Mouse (Mus musculus): ENCODE measurements around the gene Rint1. TPM values are rescaled to one million over a fixed set of nuclear protein-coding genes. Genes with fewer than 3 reads are reported as not detected.
A peak's percentile ranks its signal among the peaks of the same experiment; 100 is the strongest.
"Not testable (repeated sequence)": the region's sequence is repeated elsewhere in the genome, so short reads cannot be mapped to it uniquely, and the experiment has no call there.

Rint1 gene
- total RNA-seq, 1 experiment from 2014 or later = 23.4 TPM

DNA sequence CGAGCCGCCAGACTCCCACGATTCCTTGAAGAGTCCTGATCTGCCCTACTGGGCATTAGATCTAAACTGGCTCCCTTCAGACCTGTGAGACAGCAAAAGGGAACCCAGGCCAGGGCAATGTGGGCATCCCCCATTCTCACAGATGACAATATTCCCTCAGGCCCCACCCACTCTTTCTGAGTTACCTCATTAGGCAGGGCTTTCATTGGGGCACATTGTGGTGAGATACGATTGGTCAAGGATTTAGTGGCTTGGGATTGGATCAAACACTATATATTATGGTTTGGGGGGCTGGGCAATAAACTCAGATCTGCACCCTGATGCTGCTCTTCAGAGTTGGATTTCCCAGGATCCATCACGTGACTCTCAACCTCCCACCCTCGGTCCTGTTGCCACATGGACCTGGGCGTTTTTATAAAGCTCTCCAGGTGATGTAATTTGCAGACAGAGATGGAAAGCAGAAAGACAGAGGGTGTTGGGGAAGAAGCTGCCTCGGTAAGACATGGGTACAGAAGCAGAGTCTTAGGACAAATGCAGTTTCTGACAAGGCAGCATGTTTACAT is 36.7 kb downstream of the Rint1 start:
- no peak for ATAC-seq (replicated peaks; ENCODE audit: low read depth, poor library complexity, severe bottlenecking)

DNA sequence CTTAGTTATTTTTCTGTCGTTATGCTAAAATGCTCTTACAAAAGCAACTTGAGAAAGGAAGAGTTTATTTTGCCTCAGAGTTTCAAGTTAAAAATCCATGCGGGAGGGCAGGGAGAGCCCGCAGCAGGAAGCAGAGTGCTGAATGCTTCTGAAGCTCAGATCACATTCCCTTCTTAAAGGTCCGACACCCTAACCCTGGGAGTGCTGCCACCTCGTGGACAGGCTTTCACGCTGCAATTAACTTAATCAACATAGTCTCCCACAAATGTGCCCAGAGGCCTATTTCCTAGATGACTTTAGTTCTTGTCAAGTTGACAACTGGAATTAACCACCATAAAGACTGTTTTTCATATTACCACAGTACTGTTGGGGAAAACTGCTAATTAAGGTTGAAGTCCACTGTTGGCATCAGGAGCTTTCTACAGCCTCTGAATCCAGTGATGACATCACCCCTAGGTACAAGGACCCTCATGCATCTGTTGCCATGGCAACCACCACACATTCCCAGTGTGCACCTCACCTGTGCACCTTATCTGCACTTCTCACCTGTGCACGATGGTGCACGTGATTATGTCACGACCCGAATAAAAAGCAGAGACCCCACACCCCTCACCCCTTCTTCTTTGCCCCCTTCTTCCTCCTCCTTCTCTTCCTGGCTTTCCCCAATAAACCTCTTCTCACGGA is 39.0 kb downstream of the Rint1 start:
- peak; percentile 94 for ATAC-seq (replicated peaks; ENCODE audit: low read depth, poor library complexity, severe bottlenecking)

DNA sequence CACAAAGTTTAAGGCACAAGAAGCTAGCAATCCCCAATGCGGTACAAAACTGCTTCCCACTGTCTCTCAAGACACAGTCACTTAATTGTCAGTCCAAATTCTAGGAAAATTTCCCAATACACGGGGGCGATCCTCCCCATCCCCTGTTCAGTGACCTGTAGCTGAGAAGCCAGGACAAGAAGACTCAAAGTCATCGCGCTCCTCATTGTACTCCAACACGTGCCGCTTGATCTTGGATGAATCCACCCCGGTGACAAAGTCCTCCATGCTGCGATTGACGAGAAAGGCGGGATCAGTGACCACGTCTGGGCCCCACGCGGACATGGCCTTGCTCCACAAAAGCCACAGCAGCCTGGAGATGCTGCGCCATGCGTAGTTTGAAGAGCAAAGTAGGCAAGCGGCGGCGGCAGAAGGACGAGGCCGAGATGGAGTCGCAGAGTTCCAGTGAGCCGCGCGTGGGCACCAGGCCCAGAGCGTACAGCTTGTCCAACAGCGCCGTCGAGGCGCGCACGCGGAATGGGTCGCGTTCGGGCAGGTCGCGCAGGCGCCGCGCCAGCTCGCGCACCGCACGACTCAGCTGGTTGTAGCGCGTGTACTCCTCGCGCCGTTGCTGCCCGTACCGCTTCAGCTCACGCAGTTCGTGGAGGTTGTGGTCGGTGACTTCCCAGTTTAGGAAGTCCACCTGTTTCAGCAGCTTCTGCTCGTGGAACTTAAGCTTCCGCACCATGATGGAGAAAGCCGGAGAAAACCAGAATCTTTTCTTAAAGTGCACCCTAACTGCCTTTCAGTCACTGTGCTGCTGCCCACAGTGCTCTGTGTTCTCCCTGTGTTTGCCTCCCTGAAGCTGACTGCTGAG is 43.6 kb downstream of the Rint1 start:
- ATAC-seq (replicated peaks; ENCODE audit: low read depth, poor library complexity, severe bottlenecking) = peak; percentile 59

DNA sequence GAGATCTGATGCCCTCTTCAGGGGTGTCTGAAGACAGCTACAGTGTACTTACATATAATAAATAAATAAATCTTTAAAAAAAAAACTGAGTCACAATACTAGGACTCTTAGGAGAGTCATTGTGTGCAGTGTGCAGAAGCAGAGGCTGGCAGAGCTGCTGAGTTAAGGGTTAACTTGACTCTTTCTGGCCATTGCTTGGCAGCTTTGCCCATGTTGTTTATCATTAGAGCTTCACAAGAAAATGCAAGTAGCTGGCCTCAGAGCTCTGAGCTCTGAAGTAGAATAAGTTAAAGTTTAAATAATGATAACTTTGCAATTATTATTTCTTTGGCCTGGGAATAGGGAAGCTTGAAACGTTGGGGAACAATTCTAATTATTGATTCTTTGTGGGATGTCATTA is 48.2 kb downstream of the Rint1 start:
- ATAC-seq (replicated peaks; ENCODE audit: low read depth, poor library complexity, severe bottlenecking) = not testable (repeated sequence)

DNA sequence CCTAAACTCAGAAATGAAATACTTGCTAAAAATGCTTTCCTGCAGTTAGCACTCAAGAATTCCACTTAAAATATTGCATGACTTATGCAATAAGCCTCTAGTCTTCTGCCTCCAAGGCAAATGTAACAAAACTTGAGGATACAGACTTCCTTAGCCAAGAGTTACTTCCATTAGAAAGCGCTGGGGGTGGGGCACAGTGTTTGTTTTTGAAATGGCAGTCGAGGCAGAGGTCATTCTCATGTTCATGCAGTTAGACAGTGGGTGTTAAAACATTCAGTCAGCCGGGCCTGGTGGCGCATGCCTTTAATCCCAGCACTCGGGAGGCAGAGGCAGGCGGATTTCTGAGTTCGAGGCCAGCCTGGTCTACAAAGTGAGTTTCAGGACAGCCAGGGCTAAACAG is 50.6 kb downstream of the Rint1 start:
- ATAC-seq (replicated peaks; ENCODE audit: low read depth, poor library complexity, severe bottlenecking) = no peak

DNA sequence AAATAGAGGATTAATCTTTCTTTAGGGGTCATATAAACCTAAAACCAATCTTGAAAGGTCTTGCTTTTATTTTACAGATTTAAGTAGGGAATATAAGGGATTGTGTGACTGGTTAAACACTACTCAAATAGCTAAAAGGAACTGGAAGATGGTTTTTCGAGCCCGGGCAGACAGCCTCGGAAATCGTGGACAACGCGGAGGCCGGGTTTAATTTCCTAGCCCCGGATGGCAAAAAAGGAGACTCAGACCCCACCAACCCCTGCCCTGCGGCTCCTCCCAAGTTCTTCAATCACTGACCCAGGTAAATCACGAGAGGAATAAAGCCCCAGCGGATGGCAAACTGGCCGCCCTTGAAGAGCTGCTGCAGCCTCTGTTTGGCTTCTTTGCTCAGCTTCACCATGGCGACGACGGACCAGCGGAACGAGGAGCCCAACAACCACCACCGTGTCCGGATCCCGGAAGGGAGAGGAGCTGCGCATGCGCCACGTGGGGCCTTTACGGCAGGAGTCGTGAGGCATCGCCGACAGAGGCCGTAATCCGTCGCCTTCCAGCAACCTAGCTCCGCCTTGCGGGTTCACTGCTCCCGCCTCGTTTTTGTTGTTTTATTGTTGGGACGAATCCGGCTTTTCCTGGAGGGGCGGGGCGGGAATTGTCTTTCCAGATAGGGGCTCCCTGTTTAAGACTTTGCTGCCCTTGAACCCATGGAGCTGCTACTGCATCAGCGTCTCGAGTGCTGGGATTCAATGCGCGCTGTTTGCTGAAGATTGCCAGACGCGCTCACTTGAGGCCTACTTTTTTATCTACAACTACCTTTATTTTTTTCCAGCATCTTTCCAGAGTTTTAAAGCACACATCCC is 56.4 kb downstream of the Rint1 start, which contains the start of gene Tomm7:
Gene Tomm7, minus strand, starts transcription at position 488 of the 857 bp plus-strand sequence.
- ATAC-seq (replicated peaks; ENCODE audit: low read depth, poor library complexity, severe bottlenecking) = peak; percentile 99

DNA sequence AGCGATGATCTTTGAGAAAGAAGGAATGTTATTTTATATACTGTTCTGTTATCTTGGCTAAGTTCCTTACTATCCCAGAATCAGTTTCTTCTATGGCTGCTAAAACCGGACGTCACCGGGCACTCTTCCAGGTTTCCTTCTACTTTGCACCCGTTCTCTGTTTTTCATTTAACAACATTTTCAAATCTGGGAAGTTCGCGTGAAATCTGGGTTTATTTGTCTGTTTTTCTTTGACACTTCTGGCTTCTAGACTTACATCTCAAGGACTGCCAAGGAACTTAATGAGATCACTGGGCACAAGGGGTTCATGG is 57.0 kb downstream of the Rint1 start:
- ATAC-seq (replicated peaks; ENCODE audit: low read depth, poor library complexity, severe bottlenecking) = no peak

DNA sequence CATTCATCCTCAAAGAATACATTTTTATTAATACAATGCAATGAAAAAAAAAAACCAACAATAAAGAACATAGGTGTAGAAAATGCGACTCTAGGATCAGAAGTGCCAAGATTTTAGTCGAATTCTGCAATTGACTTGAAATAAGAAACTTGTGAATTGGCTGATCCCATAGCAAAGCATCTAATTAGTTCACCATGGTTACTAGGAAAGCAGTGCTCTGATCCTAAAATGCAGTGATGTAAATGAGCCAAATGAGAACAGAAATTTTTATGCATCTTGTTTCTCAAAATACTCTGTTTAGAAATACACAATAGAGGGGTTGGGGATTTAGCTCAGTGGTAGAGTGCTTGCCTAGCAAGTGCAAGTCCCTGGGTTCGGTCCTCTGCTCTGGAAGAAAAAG is 57.6 kb downstream of the Rint1 start:
- no peak for ATAC-seq (replicated peaks; ENCODE audit: low read depth, poor library complexity, severe bottlenecking)

DNA sequence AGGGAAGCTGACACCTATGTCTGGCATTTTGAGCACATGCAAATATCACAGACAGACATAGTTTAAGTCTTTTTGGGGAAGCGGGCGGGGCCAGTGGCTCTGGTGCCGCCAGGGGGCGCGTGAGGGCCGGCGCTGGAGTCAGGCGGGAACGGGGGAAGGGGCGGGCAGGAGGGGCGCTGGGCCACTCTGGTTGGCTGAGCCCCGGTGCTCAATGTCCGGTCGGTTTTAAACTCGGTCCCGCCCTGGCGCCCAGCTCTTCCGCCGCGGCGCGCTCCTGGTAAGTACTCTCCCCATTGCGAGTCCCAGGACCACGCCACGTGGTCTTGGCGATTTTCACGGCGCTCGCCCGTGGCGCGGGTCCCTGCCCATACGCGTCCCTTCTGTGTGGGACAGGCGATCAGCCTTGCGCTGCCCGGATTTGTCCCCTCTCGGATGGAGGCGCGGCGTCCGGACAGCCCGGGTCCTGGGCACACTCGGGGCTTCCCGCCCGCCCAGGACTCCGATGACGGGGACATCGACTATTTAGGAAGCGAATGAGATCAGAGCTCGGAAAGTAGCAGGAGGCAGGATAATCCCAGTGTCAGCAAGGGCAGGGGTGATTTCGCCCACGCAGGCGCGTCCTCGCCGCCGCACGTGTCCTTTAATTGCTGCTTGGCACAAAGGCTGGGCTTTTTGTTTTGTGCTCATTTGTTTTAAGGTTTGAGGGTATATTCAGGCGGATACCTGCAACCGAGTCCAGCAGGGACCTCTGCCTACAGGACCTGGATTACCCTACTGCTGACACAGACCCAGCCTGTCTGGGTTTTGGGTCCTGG is 63.0 kb downstream of the Rint1 start:
- peak; percentile 97 for ATAC-seq (replicated peaks; ENCODE audit: low read depth, poor library complexity, severe bottlenecking)

DNA sequence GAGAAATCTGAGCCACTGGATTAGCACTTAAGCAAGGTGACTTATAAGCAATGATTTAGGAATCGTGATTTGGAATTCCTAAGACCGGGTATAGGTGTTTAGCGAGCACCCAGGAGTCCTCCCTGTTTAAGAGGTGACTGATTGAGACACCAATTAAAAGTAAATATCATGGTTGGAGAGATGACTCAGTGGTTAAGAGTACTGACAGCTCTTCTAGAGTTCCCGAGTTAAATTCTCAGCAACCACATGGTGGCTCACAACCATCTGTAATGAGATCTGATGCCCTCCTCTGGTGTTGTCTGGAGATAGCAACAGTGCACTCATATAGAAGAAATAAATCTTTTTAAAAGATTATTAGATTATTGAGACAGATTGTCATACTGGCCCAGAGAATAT is 63.6 kb downstream of the Rint1 start:
- ATAC-seq (replicated peaks; ENCODE audit: low read depth, poor library complexity, severe bottlenecking) = not testable (repeated sequence)

DNA sequence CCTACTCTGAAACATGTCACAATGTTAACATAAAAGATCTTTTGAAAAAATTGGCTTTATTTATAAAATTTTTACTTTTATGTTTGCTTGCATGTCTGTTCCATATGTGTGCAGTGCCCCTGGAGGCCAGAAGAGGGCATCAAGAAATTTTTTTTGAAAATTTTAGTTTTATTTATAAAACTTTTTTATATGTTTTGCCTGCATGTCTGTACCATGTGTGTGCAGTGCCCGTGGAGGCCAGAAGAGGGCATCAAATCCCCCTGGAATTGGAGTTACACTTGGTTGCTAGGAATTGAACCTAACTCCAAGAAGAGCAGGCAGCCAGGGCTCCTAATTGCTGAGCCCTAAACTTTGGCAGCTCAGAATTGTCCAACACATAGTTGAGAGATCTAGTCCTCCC is 65.4 kb downstream of the Rint1 start:
- ATAC-seq (replicated peaks; ENCODE audit: low read depth, poor library complexity, severe bottlenecking) = not testable (repeated sequence)

DNA sequence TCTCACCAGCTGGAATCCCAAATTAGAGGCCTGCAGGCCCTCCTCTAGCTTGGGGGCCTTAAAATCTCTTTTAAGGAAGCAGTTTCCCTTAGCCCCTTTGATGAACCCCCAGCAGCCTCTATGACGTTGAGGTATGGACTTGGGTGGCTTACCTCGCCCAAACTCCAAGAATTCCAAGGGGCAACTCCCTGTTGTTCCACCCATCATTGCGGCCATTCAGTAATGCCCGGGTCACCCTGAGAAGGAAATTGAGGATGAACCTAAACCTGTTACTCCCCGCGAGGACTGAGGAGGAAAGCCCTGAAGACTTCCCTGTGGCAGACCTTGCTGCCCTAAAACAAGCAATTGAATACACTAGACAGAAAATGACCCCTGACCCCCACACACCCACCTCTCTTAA is 68.0 kb downstream of the Rint1 start:
- ATAC-seq (replicated peaks; ENCODE audit: low read depth, poor library complexity, severe bottlenecking) = no peak

DNA sequence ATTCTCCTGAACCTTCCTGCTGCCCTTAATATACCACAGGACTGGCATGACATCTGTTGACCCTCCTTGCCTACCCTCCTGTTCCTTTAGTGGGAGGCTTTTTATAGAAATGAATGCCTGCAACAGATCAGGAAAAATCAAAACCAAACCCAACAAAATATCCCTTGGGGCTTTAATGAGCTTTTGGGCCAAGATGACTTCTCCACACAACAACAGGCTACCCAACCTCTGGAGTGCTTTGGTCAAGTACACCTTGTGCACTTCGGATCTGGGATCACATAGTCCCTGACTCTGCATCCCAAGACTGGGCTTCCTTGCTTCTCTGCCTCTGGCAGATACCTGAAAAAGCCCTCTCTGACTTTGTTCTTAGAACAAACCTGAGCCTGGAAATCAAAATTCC is 68.7 kb downstream of the Rint1 start:
- ATAC-seq (replicated peaks; ENCODE audit: low read depth, poor library complexity, severe bottlenecking) = no peak

DNA sequence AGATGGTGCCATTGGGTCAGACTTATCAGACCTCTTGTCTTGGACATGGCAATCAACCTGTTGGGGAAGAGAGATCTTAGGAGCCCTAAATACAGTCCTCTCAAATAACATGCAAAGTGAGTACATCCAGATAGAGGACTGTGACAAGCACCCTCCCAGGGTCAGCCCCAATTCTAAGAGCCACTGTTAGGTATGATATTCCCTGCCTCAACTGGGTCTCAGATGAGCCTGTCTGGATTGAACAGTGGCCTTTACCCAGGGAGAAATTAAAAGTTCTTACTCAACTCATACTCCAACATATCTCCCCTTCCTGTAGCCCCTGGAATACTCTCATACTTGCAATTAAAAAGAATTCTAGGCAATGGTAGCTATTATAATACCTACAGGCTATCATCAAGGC is 69.7 kb downstream of the Rint1 start:
- ATAC-seq (replicated peaks; ENCODE audit: low read depth, poor library complexity, severe bottlenecking) = no peak

DNA sequence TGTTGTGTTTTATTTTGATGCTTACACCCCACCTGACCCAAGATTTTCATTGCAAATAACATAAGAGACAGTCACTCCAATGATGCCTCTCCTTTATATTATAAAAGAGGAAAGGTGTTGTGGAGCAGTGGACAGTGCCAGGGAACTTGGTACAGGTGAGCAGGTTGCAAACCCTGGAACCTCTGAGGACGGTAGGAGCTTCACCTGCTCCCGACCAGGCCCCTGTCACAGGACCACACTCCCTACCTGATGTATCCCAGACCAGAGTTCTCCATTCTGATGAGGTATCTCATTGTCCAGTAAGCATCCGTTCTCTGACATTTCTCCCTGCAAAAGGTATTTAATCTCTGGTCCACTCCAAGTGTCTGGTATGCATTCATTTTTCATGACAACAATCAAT is 70.5 kb downstream of the Rint1 start:
- ATAC-seq (replicated peaks; ENCODE audit: low read depth, poor library complexity, severe bottlenecking) = no peak

DNA sequence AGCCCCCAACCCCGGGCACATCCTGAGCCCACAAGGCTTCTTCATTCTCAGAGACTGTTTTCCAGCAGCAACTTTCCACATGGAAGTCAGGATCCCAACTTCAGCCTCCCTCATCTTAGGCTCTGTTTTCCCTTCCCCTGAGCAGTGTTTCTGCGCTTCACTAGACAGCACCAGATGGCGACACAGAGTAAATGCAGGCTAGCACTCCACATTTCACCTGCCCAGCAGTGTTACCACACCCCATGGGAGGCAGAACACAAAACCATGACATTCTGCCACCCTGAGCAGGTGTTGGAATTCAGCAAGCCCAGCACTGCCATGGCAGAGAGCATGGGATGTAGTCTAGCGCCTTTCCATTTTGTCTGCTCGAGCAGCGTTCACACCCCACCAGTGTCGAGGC is 71.1 kb downstream of the Rint1 start:
- 0 out of 2 replicates have a peak, but pooled peaks have one; percentile 20 for ATAC-seq (replicated peaks; ENCODE audit: low read depth, poor library complexity, severe bottlenecking)

DNA sequence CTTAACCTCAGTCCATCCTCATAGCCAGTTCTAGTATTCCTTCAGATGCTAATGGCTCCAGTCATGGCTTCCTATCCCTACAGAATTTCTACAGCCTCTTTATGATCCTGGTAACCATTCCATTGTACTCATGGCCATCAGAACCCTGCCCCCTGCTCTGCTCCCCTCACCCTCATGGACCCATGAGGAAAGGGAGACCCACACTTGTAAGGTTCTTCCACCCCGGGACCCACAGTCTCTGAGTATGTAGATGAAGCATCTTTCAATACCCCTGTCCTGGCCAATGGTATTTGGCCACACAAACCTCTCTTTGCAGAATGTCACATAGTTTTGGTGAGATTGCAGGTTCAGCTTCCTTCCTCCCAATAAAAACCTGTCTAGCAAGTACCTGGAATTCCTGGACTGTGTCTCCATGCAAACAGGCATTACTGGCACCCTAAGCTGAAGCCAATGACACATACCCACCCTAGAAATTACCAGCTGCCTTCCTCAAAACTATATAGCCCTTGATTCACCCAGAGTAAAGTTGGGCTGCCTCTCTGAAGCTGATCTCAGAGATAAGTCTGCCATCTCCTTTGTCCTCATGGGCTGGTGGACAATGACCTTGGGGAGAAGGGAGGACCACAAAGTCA is 71.7 kb downstream of the Rint1 start:
- no peak for ATAC-seq (replicated peaks; ENCODE audit: low read depth, poor library complexity, severe bottlenecking)

DNA sequence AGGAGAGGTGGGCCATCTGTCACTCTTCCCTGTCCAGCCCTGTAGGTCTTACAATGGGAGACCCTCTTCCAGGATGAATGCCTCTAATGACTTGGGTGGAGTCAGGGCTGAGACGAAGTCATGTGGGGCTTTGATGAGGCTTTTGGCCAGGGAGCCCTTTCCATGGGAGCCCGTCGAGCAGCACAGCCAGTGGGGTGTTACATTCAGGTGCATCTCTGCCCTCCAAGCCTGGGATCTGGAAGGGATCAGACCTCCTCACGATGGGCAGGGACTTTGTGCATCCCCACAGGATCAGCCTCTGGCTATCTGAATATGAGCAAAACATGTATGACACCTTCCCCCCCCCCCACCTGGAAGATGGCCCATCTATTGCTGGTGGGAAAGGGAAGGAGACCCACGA is 72.4 kb downstream of the Rint1 start:
- no peak for ATAC-seq (replicated peaks; ENCODE audit: low read depth, poor library complexity, severe bottlenecking)

DNA sequence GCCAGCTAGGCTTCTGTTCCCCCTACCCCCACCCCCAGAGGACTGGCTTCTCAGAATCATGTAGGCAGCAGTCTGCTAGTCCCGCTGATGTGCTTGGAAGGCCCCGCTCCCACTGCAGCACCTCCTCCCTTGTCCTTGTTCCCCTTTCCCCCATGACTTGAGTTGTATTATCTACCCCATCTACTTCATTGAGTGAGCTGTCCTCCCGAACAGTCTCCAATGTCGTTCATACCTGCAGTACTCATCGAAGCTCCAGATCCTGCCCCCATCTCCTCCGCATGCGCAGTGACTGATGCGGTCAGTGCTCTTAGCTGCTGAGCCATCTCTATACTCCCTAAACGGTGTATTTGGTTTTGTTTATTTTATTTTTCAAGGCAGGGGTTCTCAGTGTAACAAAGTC is 74.2 kb downstream of the Rint1 start:
- ATAC-seq (replicated peaks; ENCODE audit: low read depth, poor library complexity, severe bottlenecking) = no peak
